Mouse (Mus musculus) myocyte (in vitro differentiated cells): ENCODE results near the gene Mertk.

Experiments
- CEBPB ChIP-seq: IDR thresholded peaks from 2 replicates; pipeline ENCODE4 v1.6.1; 2011; ENCODE audit warnings: mild to moderate bottlenecking, moderate library complexity; ENCODE audit not compliant: poor library complexity, insufficient read depth, severe bottlenecking
- E2F4 ChIP-seq: IDR thresholded peaks from one replicate; pipeline ENCODE4 v1.6.1; 2011; ENCODE audit warnings: mild to moderate bottlenecking, control low read depth, moderate library complexity; ENCODE audit not compliant: insufficient read depth
- MAX ChIP-seq: IDR thresholded peaks from one replicate; pipeline ENCODE4 v1.6.1; 2011; ENCODE audit warnings: low read depth, mild to moderate bottlenecking, control low read depth
- MYOD1 ChIP-seq, 3 experiments: IDR thresholded peaks; one replicate each; pipeline ENCODE4 v1.6.1; 2011; ENCODE audit warnings: control low read depth in 2 of 3, low read depth in 2 of 3, mild to moderate bottlenecking in 2 of 3, moderate library complexity in 1 of 3; ENCODE audit not compliant: insufficient read length in 2 of 3, control insufficient read depth in 1 of 3
- MYOG ChIP-seq, 3 experiments: IDR thresholded peaks; one replicate each; pipeline ENCODE4 v1.6.1; 2011; ENCODE audit warnings: control low read depth in 2 of 3, low read depth in 2 of 3, mild to moderate bottlenecking in 2 of 3; ENCODE audit not compliant: insufficient read length in 2 of 3, control insufficient read depth in 1 of 3, insufficient read depth in 1 of 3
- POLR2A ChIP-seq: IDR thresholded peaks from one replicate; pipeline ENCODE4 v1.6.1; 2011; ENCODE audit warnings: low read depth, mild to moderate bottlenecking, control low read depth, moderate library complexity; ENCODE audit not compliant: insufficient read length
- POLR2AphosphoS2 ChIP-seq: IDR thresholded peaks from one replicate; pipeline ENCODE4 v1.6.1; 2011; ENCODE audit warnings: low read depth, control low read depth; ENCODE audit not compliant: insufficient read length
- TCF12 ChIP-seq: IDR thresholded peaks from one replicate; pipeline ENCODE4 v1.6.1; 2011; ENCODE audit warnings: mild to moderate bottlenecking, control low read depth; ENCODE audit not compliant: poor library complexity, insufficient read depth, severe bottlenecking
- USF1 ChIP-seq: IDR thresholded peaks from one replicate; pipeline ENCODE4 v1.6.1; 2011; ENCODE audit warnings: low read depth, mild to moderate bottlenecking, control low read depth, moderate library complexity

DNA sequence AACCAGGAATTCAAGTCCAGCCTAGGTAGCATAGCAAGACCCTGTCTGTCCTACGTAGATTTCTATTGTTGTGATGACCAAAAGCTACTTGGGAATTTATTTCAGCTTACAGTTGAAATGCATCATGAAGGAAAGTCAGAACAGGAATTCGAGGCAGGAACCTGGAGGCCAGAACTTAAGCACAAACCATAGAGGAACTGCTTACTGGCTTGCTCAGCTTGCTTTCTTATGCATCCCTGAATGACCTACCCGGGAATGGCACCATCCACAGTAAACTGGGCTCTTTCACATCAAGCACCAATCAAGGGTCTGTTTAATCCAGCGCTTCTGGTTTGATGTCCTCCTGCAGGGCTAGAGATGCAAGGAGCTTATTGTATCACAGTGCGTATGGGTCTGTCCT lies 1.2 kb upstream of the Mertk start:
- TF ChIP-seq POLR2A (no peak), TCF12 (no peak), MAX (no peak), USF1 (no peak), MYOG (IDR thresholded peaks at IDR 0.05; ENCODE audit: control insufficient read depth in 1 of 3, insufficient read depth in 1 of 3, insufficient read length in 2 of 3, low read depth in 2 of 3) (no peak), POLR2AphosphoS2 (no peak), CEBPB (no peak), E2F4 (no peak), MYOD1 (IDR thresholded peaks at IDR 0.05; ENCODE audit: control insufficient read depth in 1 of 3, insufficient read length in 2 of 3, low read depth in 2 of 3) (no peak)
